ENCODE assay signal across 21 mouse cellular contexts in genomic region chr6:125360846-125361245, GRCm38 (mm10). TPM values are rescaled to one million over a fixed set of nuclear protein-coding genes. Genes with fewer than 3 reads are reported as not detected.
DNase-seq lines count a peak whose midpoint lies in the region; ATAC-seq and TF ChIP-seq lines count a peak whose summit lies in the region.
"Had no signal": no experiment of that assay in that cellular context is flagged by ENCODE, and none has a peak within 500 bp of the region (broad histone marks: within the 10 kb centered on the region; RNA-seq: fewer than 3 reads in every experiment).

No protein-coding gene starts in this region.

- in situ Hi-C loops in CH12.LX (cut with MboI; ENCODE audit: low pct_ligation_motif_present, low pct_unique_long_range_greater_than_20kb, low sequenced_read_pairs): no loop called here

- no peak for TF ChIP-seq RAD21 in CH12.LX (IDR thresholded peaks at IDR 0.05; ENCODE audit: low read depth, low read length)

- H3K79me2 ChIP-seq in CH12.LX (replicated peaks; ENCODE audit: control insufficient read depth, extremely low read depth, insufficient read depth, poor library complexity, severe bottlenecking): no peaks in the 10 kb centered on the region

- no peak overlapping the region for H3K4me3 ChIP-seq in hindbrain, embryonic 14.5 days (replicated peaks; ENCODE audit: low read length)
- H3K4me3 ChIP-seq in hindbrain, embryonic 16.5 days (ENCODE audit: low read length): no peak overlapping the region
- no peak overlapping the region for H3K4me3 ChIP-seq in CH12.LX (replicated peaks in 1 of 3; ENCODE audit: low read depth in 2 of 3, low read length in 2 of 3, poor library complexity in 1 of 3)
- no peak overlapping the region for H3K4me3 ChIP-seq in embryonic facial prominence, embryonic 12.5 days
- H3K4me3 ChIP-seq: intestine, embryonic 15.5 days; layer of hippocampus, adult 2 months had no signal

- H3K4me1 ChIP-seq in hindbrain, embryonic 14.5 days (replicated peaks; ENCODE audit: control insufficient read depth, insufficient read depth, low read length): peaks cover 6% of the 10 kb centered on the region
- peaks cover 18% of the 10 kb centered on the region for H3K4me1 ChIP-seq in hindbrain, embryonic 16.5 days (ENCODE audit: control insufficient read depth, insufficient read depth, low read depth, low read length)
- peaks cover 8 to 11% of the 10 kb centered on the region in 2 experiments for H3K4me1 ChIP-seq in CH12.LX (ENCODE audit: control insufficient read depth in 1 of 2, insufficient read depth in 2 of 2)
- peaks cover 33% of the 10 kb centered on the region for H3K4me1 ChIP-seq in embryonic facial prominence, embryonic 12.5 days

- H3K27ac ChIP-seq in hindbrain, embryonic 14.5 days: no peak overlapping the region
- H3K27ac ChIP-seq in hindbrain, embryonic 16.5 days (ENCODE audit: low read depth, low read length): no peak overlapping the region
- no peak overlapping the region for H3K27ac ChIP-seq in CH12.LX (ENCODE audit: insufficient read depth, low read depth)
- no peak overlapping the region for H3K27ac ChIP-seq in embryonic facial prominence, embryonic 12.5 days
- H3K27ac ChIP-seq: heart, embryonic 10.5 days; layer of hippocampus, adult 2 months had no signal

- no peak overlapping the region for H3K9ac ChIP-seq in hindbrain, embryonic 14.5 days
- no peak overlapping the region for H3K9ac ChIP-seq in hindbrain, embryonic 16.5 days (ENCODE audit: low read depth, low read length)
- H3K9ac ChIP-seq in CH12.LX (ENCODE audit: insufficient read depth, low read depth): no peak overlapping the region
- no peak overlapping the region for H3K9ac ChIP-seq in embryonic facial prominence, embryonic 12.5 days
- H3K9ac ChIP-seq: intestine, embryonic 15.5 days had no signal

- dilution Hi-C loops in CH12.LX (cut with MboI; ENCODE audit: extremely low pct_ligation_motif_present, extremely low pct_unique_long_range_greater_than_20kb, low sequenced_read_pairs): no loop called here

- 55% methylated on average over 9 of the region's 9 CpGs for WGBS in hindbrain, embryonic 14.5 days
- WGBS in hindbrain, embryonic 16.5 days: 53% methylated on average over 9 of the region's 9 CpGs
- 64% methylated on average over 9 of the region's 9 CpGs for WGBS in embryonic facial prominence, embryonic 12.5 days

- H3K36me3 ChIP-seq in hindbrain, embryonic 14.5 days (replicated peaks; ENCODE audit: control insufficient read depth, insufficient read depth): no peaks in the 10 kb centered on the region
- no peaks in the 10 kb centered on the region for H3K36me3 ChIP-seq in hindbrain, embryonic 16.5 days (ENCODE audit: control insufficient read depth, insufficient read depth, low read length)
- no peaks in the 10 kb centered on the region for H3K36me3 ChIP-seq in CH12.LX (replicated peaks in 1 of 2; ENCODE audit: control insufficient read depth in 1 of 2, insufficient read depth in 1 of 2, low read length in 1 of 2)
- peaks cover 51% of the 10 kb centered on the region for H3K36me3 ChIP-seq in embryonic facial prominence, embryonic 12.5 days
- H3K36me3 ChIP-seq: G1E had no signal

- no peaks in the 10 kb centered on the region for H3K9me3 ChIP-seq in hindbrain, embryonic 14.5 days (ENCODE audit: control insufficient read depth, low read length)
- H3K9me3 ChIP-seq in hindbrain, embryonic 16.5 days (ENCODE audit: control insufficient read depth, low read length): no peaks in the 10 kb centered on the region
- H3K9me3 ChIP-seq in CH12.LX (replicated peaks; ENCODE audit: low read length): peaks cover 7% of the 10 kb centered on the region
- H3K9me3 ChIP-seq in embryonic facial prominence, embryonic 12.5 days: no peaks in the 10 kb centered on the region
- H3K9me3 ChIP-seq: forebrain, embryonic 10.5 days; heart, embryonic 10.5 days; intestine, embryonic 15.5 days had no signal

- peak overlapping the region; percentile 55; the same call in 1 of the 2 replicates for H3K4me2 ChIP-seq in hindbrain, embryonic 14.5 days (replicated peaks)
- H3K4me2 ChIP-seq in hindbrain, embryonic 16.5 days (ENCODE audit: low read length): no peak overlapping the region; the same call in 1 of the 2 replicates
- H3K4me2 ChIP-seq in CH12.LX (ENCODE audit: insufficient read depth, low read depth, poor library complexity, severe bottlenecking): peak overlapping the region; percentile 39; the same call in 1 of the 2 replicates
- 0 out of 2 replicates have a peak overlapping the region, but pooled peaks have one; percentile 1 for H3K4me2 ChIP-seq in embryonic facial prominence, embryonic 12.5 days (replicated peaks)
- H3K4me2 ChIP-seq: intestine, embryonic 15.5 days had no signal

- ATAC-seq in hindbrain, embryonic 14.5 days (ENCODE audit: low FRiP score): no peak
- no peak for ATAC-seq in hindbrain, embryonic 16.5 days
- ATAC-seq in embryonic facial prominence, embryonic 12.5 days (ENCODE audit: insufficient number of reproducible peaks, insufficient read depth, low FRiP score, low TSS enrichment): no peak
- ATAC-seq: activated CD4-positive, CD25-positive, alpha-beta regulatory T cell, adult 4 months had no signal

- no peak for DNase-seq in hindbrain, embryonic 14.5 days (ENCODE audit: low spot score)
- DNase-seq in A20 (ENCODE audit: low read depth, low spot score): peak; percentile 51
- DNase-seq in CH12.LX (ENCODE audit: extremely low read depth): peak; percentile 61
- DNase-seq in thymus, postnatal 4 days: no peak
- no peak for DNase-seq in right cerebral cortex, postnatal 25 days
- DNase-seq: cerebellum, adult 2 months; kidney, postnatal 14 days; lung, postnatal 4 days; right cerebral cortex, adult 18-20 months; thymus, adult 2 months had no signal

- peaks cover 37% of the 10 kb centered on the region for H3K27me3 ChIP-seq in hindbrain, embryonic 14.5 days (ENCODE audit: control insufficient read depth, insufficient read depth, low read length)
- peaks cover 23% of the 10 kb centered on the region for H3K27me3 ChIP-seq in hindbrain, embryonic 16.5 days (replicated peaks; ENCODE audit: control insufficient read depth, insufficient read depth, low read length)
- H3K27me3 ChIP-seq in CH12.LX (replicated peaks): peaks cover 94% of the 10 kb centered on the region
- peaks cover 29% of the 10 kb centered on the region; the same call in 1 of the 2 replicates for H3K27me3 ChIP-seq in embryonic facial prominence, embryonic 12.5 days
- H3K27me3 ChIP-seq: intestine, embryonic 15.5 days had no signal

- no peak for TF ChIP-seq POLR2A in CH12.LX (IDR thresholded peaks at IDR 0.05; ENCODE audit: low read depth, low read length)

- TF ChIP-seq EP300 in CH12.LX (IDR thresholded peaks at IDR 0.05; ENCODE audit: low read length): peak; percentile 74

- TF ChIP-seq CTCF in CH12.LX (conservative IDR thresholded peaks at IDR 0.05 in 1 of 2, IDR thresholded peaks at IDR 0.05 in 1 of 2; ENCODE audit: low read depth in 2 of 2, low read length in 2 of 2): no peak

TF ChIP-seq in CH12.LX, 34 proteins besides CTCF, POLR2A, EP300 and RAD21 (continues in another document):
- TF ChIP-seq ELF1 (IDR thresholded peaks at IDR 0.05; ENCODE audit: low read depth, low read length) (no peak), MAX (IDR thresholded peaks at IDR 0.05; ENCODE audit: low read length) (no peak), USF2 (conservative IDR thresholded peaks at IDR 0.05; ENCODE audit: low read depth, low read length) (no peak), KAT2A (IDR thresholded peaks at IDR 0.05; ENCODE audit: insufficient replicate concordance, low read length) (0 out of 2 replicates have a peak, but pooled peaks have one; percentile 30), MAFK (IDR thresholded peaks at IDR 0.05; ENCODE audit: insufficient replicate concordance, low read length) (peak; percentile 83), ZMIZ1 (IDR thresholded peaks at IDR 0.05; ENCODE audit: low read depth, low read length) (no peak), JUN (IDR thresholded peaks at IDR 0.05; ENCODE audit: insufficient read depth, low read depth, low read length) (no peak), IRF4 (IDR thresholded peaks at IDR 0.05; ENCODE audit: low read depth, low read length) (peak; percentile 87), USF1 (IDR thresholded peaks at IDR 0.05; ENCODE audit: low read depth, low read length) (no peak), POLR2AphosphoS2 (IDR thresholded peaks at IDR 0.05; ENCODE audit: low read depth, low read length) (no peak), UBTF (IDR thresholded peaks at IDR 0.05; ENCODE audit: low read depth, low read length) (no peak)

RNA-seq across cellular contexts. Expression of gene Tnfrsf1a, which starts 11.7 kb away (rescaled TPM):
- polyA plus RNA-seq in hindbrain, embryonic 14.5 days (2014; fragmentation: Nextera tagmentation; extraction: Ambion mirVana): 15.4 and 16.6 TPM in 2 replicates
- 15.1 and 18.3 TPM in 2 replicates for polyA plus RNA-seq in hindbrain, embryonic 16.5 days (2015; fragmentation: Nextera tagmentation; extraction: Ambion mirVana)
- total RNA-seq in CH12.LX (2012; rRNA removed) (0.13 and 0.21 TPM in 2 replicates), CH12.LX (2014; rRNA removed) (not detected in 2 replicates)
- polyA plus RNA-seq in CH12.LX (2012; ENCODE audit: insufficient read length, low read depth): not detected in 2 replicates
- 49.4 and 51.9 TPM in 2 replicates for polyA plus RNA-seq in embryonic facial prominence, embryonic 12.5 days (2016; fragmentation: Nextera tagmentation; extraction: Ambion mirVana)
- total RNA-seq: G1E had no signal

RNA-seq across cellular contexts. Expression of gene Plekhg6, which starts 19.7 kb away (rescaled TPM):
- polyA plus RNA-seq in hindbrain, embryonic 14.5 days (2014; fragmentation: Nextera tagmentation; extraction: Ambion mirVana): 0.10 and 0.23 TPM in 2 replicates
- 0.30 and 0.41 TPM in 2 replicates for polyA plus RNA-seq in hindbrain, embryonic 16.5 days (2015; fragmentation: Nextera tagmentation; extraction: Ambion mirVana)
- total RNA-seq in CH12.LX (2012; rRNA removed) (not detected in 2 replicates), CH12.LX (2014; rRNA removed) (not detected in 2 replicates)
- polyA plus RNA-seq in CH12.LX (2012; ENCODE audit: insufficient read length, low read depth): not detected in 2 replicates
- 0.34 and 0.47 TPM in 2 replicates for polyA plus RNA-seq in embryonic facial prominence, embryonic 12.5 days (2016; fragmentation: Nextera tagmentation; extraction: Ambion mirVana)
- total RNA-seq: G1E; gastrocnemius, adult 8-10 months; layer of hippocampus, postnatal 25 days; megakaryocyte-erythroid progenitor cell, adult 5-6 weeks had no signal
- polyA plus RNA-seq: activated CD4-positive, CD25-positive, alpha-beta regulatory T cell, adult 4 months; G1E had no signal

RNA-seq across cellular contexts. Expression of gene Scnn1a, which starts 40.4 kb away (rescaled TPM):
- polyA plus RNA-seq in hindbrain, embryonic 14.5 days (2014; fragmentation: Nextera tagmentation; extraction: Ambion mirVana): 0.50 and 0.53 TPM in 2 replicates
- polyA plus RNA-seq in hindbrain, embryonic 16.5 days (2015; fragmentation: Nextera tagmentation; extraction: Ambion mirVana): 0.69 and 0.70 TPM in 2 replicates
- not detected in 2 replicates for total RNA-seq in CH12.LX (2012; rRNA removed)
- total RNA-seq in CH12.LX (2014; rRNA removed): not detected in 2 replicates
- not detected in 2 replicates for polyA plus RNA-seq in CH12.LX (2012; ENCODE audit: insufficient read length, low read depth)
- polyA plus RNA-seq in embryonic facial prominence, embryonic 12.5 days (2016; fragmentation: Nextera tagmentation; extraction: Ambion mirVana): 0.52 and 1.1 TPM in 2 replicates
- polyA plus RNA-seq: activated CD4-positive, CD25-positive, alpha-beta regulatory T cell, adult 4 months; G1E had no signal

RNA-seq across cellular contexts. Expression of gene Ltbr, which starts 47.2 kb away (rescaled TPM):
- polyA plus RNA-seq in hindbrain, embryonic 14.5 days (2014; fragmentation: Nextera tagmentation; extraction: Ambion mirVana): 14.8 and 14.9 TPM in 2 replicates
- polyA plus RNA-seq in hindbrain, embryonic 16.5 days (2015; fragmentation: Nextera tagmentation; extraction: Ambion mirVana): 16.4 and 18.7 TPM in 2 replicates
- not detected in 2 replicates for total RNA-seq in CH12.LX (2012; rRNA removed)
- total RNA-seq in CH12.LX (2014; rRNA removed): not detected in 2 replicates
- polyA plus RNA-seq in CH12.LX (2012; ENCODE audit: insufficient read length, low read depth): not detected in 2 replicates
- polyA plus RNA-seq in embryonic facial prominence, embryonic 12.5 days (2016; fragmentation: Nextera tagmentation; extraction: Ambion mirVana): 27.2 and 28.2 TPM in 2 replicates
- total RNA-seq: G1E had no signal
- polyA plus RNA-seq: activated CD4-positive, CD25-positive, alpha-beta regulatory T cell, adult 4 months; G1E had no signal

Comparison
In these comparisons a context has a peak if more than half of its experiments do, and no peak if none do; other contexts are left out.
1. DNase-seq: peak in A20 (single experiment) and CH12.LX (single experiment); none in hindbrain, embryonic 14.5 days (single experiment), thymus, postnatal 4 days (single experiment) and right cerebral cortex, postnatal 25 days (single experiment).
2. RNA of gene Tnfrsf1a, which starts 11.7 kb away (polyA plus RNA-seq): 49.4 to 51.9 TPM in embryonic facial prominence, embryonic 12.5 days, 15.4 to 16.6 TPM in hindbrain, embryonic 14.5 days and 15.1 to 18.3 TPM in hindbrain, embryonic 16.5 days; not detected in CH12.LX; every median in the first group is over 10 times any median in the second.